Mouse (Mus musculus): ENCODE measurements around the gene Orm1.

GRCm38 (mm10) chr4:63308316-63308715 lies 36.0 kb upstream of the Orm1 start:
- TF ChIP-seq E2F4 (IDR thresholded peaks at IDR 0.05; ENCODE audit: insufficient replicate concordance, low read depth, low read length) (no peak), POLR2AphosphoS2 (IDR thresholded peaks at IDR 0.05; ENCODE audit: low read depth, low read length) (no peak), CHD2 (IDR thresholded peaks at IDR 0.05; ENCODE audit: low read length) (no peak), HCFC1 (IDR thresholded peaks at IDR 0.05; ENCODE audit: low read depth, low read length) (no peak), MXI1 (IDR thresholded peaks at IDR 0.05; ENCODE audit: low read depth, low read length) (no peak), ZC3H11A (IDR thresholded peaks at IDR 0.05; ENCODE audit: low read depth, low read length) (no peak)

All from CH12.LX (cell line).